Mouse (Mus musculus): ENCODE measurements around the gene Ccdc14. TPM values are rescaled to one million over a fixed set of nuclear protein-coding genes. Genes with fewer than 3 reads are reported as not detected.
"Not testable (repeated sequence)": the region's sequence is repeated elsewhere in the genome, so short reads cannot be mapped to it uniquely, and the experiment has no call there.

The Ccdc14 gene
- polyA plus RNA-seq, 1 experiment: 0.88 TPM

DNA sequence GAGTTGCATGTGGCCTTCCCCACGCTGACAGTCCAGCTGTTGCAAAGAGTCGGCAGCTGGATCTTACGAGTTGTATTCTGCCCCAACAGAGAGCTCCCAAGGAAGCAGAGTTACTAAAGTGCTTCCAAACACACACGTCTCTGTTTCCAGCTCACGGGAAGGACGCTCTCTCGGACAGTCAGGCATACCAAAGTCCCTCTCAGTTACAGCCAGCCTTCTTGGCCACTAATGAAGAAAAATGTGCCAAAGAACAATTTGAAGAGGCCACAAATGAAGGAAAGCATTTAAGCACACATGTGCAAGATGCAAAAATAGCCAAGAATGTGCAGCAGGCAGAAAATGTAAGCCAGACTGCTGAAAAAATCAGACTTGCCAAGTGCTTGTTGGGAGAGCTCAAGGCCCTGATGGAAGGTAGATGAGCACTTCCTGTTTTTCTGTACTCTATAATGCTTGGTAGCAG is 16.1 kb downstream of the Ccdc14 start:
- H3K27me3 ChIP-seq (replicated peaks; ENCODE audit: control insufficient read depth, insufficient read depth, low read length): no peaks in the 10 kb centered on the region
- TF ChIP-seq CTCF (conservative IDR thresholded peaks at IDR 0.05; ENCODE audit: insufficient read depth, insufficient read length, low read depth, low read length): no peak
- no peak for TF ChIP-seq POLR2A (IDR thresholded peaks at IDR 0.05; ENCODE audit: low read depth, low read length)
- no peak for DNase-seq
- WGBS: 74% methylated on average over 7 of the region's 7 CpGs
- H3K4me3 ChIP-seq (ENCODE audit: insufficient read depth, low read depth, low read length): no peak overlapping the region
- no peaks in the 10 kb centered on the region for H3K4me1 ChIP-seq (ENCODE audit: control insufficient read depth, insufficient read depth, low read length)
- no peaks in the 10 kb centered on the region for H3K36me3 ChIP-seq (ENCODE audit: control insufficient read depth, insufficient read depth, low read length)
- H3K27ac ChIP-seq (ENCODE audit: insufficient read depth, low read depth, low read length): peak overlapping the region; percentile 13; the same call in 1 of the 2 replicates

DNA sequence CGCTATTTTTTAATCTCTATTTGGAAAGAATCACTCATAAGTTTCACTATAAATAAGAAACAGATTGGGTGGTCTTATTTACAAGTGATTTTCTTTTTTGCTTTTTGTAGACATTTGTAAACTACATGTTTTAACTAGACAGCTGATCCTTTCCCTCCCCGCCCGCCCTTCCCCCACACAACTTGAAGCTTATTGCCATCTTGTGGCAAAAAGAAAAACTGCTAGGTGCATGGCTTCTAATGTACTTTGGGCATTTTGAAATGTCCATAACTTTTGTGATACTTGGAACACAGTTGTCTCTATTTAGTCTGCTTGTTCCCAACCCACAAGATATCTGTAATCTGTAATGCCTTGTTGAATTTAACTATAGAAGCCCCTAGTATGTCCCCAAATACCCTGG is 21.1 kb downstream of the Ccdc14 start:
- Histone ChIP-seq H3K27me3 (replicated peaks; ENCODE audit: control insufficient read depth, insufficient read depth, low read length) (no peaks in the 10 kb centered on the region), H3K4me1 (ENCODE audit: control insufficient read depth, insufficient read depth, low read length) (no peaks in the 10 kb centered on the region), H3K36me3 (ENCODE audit: control insufficient read depth, insufficient read depth, low read length) (no peaks in the 10 kb centered on the region), H3K27ac (ENCODE audit: insufficient read depth, low read depth, low read length) (no peak overlapping the region), H3K4me3 (ENCODE audit: insufficient read depth, low read depth, low read length) (no peak overlapping the region)
- 66% methylated on average over 3 of the region's 3 CpGs for WGBS
- TF ChIP-seq POLR2A (IDR thresholded peaks at IDR 0.05; ENCODE audit: low read depth, low read length): no peak
- TF ChIP-seq CTCF (conservative IDR thresholded peaks at IDR 0.05; ENCODE audit: insufficient read depth, insufficient read length, low read depth, low read length): peak; percentile 43
- DNase-seq: no peak

DNA sequence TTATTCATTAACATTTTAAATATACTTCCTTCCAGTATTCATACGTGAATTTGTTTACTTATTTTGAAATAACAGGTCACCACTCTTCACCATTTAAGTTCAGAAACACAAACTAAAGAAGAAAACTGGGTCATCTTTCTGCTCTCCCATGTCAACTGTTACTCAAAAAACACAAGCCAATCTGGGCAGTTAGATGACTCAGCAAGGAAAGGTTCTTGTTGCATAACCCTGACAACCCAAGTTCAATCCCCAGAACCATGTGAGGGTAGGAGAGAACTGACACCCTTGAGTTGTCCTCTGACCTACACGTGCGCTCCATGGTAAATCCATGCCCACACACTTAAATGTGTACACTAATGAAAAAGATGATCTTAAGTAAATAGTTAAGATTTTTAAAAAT is 34.7 kb downstream of the Ccdc14 start:
- TF ChIP-seq CTCF (conservative IDR thresholded peaks at IDR 0.05; ENCODE audit: insufficient read depth, insufficient read length, low read depth, low read length): no peak
- TF ChIP-seq POLR2A (IDR thresholded peaks at IDR 0.05; ENCODE audit: low read depth, low read length): no peak
- Histone ChIP-seq H3K36me3 (ENCODE audit: control insufficient read depth, insufficient read depth, low read length) (no peaks in the 10 kb centered on the region; the same call in 1 of the 2 replicates), H3K4me3 (ENCODE audit: insufficient read depth, low read depth, low read length) (no peak overlapping the region), H3K27ac (ENCODE audit: insufficient read depth, low read depth, low read length) (no peak overlapping the region), H3K4me1 (ENCODE audit: control insufficient read depth, insufficient read depth, low read length) (peaks cover 8% of the 10 kb centered on the region; the same call in 1 of the 2 replicates), H3K27me3 (replicated peaks; ENCODE audit: control insufficient read depth, insufficient read depth, low read length) (no peaks in the 10 kb centered on the region)
- peak; percentile 37 for DNase-seq
- 90% methylated on average over 3 of the region's 3 CpGs for whole genome bisulfite sequencing

DNA sequence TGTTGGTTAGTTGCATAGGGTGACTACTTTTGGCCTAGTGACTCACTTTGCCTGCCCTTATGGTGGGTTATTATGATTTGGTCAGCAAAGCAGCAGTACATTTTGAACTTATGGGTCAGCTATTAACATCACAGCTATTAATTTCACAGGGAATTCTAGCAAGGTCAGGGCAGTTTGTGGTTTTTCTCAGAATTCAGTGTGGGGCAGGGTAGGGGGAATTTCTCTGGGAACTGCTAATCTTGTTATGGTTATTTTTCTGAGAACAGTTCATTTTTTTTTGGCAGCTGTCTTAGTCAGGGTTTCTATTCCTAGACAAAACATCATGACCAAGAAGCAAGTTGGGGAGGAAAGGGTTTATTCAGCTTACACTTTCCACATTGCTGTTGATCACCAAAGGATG is 38.2 kb downstream of the Ccdc14 start:
- H3K36me3 ChIP-seq (ENCODE audit: control insufficient read depth, insufficient read depth, low read length); H3K4me1 ChIP-seq (ENCODE audit: control insufficient read depth, insufficient read depth, low read length); H3K27me3 ChIP-seq (replicated peaks; ENCODE audit: control insufficient read depth, insufficient read depth, low read length); H3K4me3 ChIP-seq (ENCODE audit: insufficient read depth, low read depth, low read length): not testable (repeated sequence)
- peak overlapping the region; percentile 38; the same call in 1 of the 2 replicates for H3K27ac ChIP-seq (ENCODE audit: insufficient read depth, low read depth, low read length)
- DNase-seq: peak; percentile 80

GRCm38 (mm10) chr16:34729371-34729770 is 39.0 kb downstream of the Ccdc14 start:
- H3K36me3 ChIP-seq (ENCODE audit: control insufficient read depth, insufficient read depth, low read length): no peaks in the 10 kb centered on the region; the same call in 1 of the 2 replicates
- H3K4me3 ChIP-seq (ENCODE audit: insufficient read depth, low read depth, low read length): no peak overlapping the region
- H3K27me3 ChIP-seq (replicated peaks; ENCODE audit: control insufficient read depth, insufficient read depth, low read length): no peaks in the 10 kb centered on the region
- peak; percentile 65 for DNase-seq
- TF ChIP-seq CTCF (conservative IDR thresholded peaks at IDR 0.05; ENCODE audit: insufficient read depth, insufficient read length, low read depth, low read length) (no peak), POLR2A (IDR thresholded peaks at IDR 0.05; ENCODE audit: low read depth, low read length) (no peak)
- H3K4me1 ChIP-seq (ENCODE audit: control insufficient read depth, insufficient read depth, low read length): peaks cover 8% of the 10 kb centered on the region; the same call in 1 of the 2 replicates
- peak overlapping the region; percentile 73 for H3K27ac ChIP-seq (ENCODE audit: insufficient read depth, low read depth, low read length)
- 90% methylated on average over 1 of the region's 1 CpGs for WGBS

DNA sequence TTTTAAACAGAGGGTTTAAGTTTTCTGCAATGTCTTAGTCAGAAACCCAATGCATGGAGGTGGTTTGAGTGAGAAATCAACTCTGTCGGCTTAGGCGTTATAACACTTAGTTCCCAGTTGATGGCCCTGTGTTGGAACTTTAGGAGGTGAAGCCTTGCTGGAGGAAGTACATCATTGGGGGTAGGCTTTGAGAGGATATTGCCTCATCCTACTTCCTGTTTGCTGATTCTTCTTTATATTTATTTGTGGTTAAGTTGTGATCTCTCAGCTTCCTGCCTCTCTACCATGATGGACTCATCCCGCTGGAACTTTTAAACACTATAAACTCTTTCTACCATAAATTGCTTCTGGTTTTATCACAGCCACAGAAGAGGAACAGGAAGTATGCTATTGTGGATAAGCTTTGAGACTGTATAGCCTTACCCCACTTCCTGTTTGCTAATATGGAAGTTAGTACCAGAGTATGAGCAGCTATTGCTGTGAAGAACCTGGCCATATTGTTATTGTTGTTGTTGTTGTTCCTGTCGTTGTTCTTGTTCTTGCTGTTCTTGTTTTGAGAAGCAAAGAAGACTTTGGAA is 48.3 kb downstream of the Ccdc14 start:
- H3K27me3 ChIP-seq (replicated peaks; ENCODE audit: control insufficient read depth, insufficient read depth, low read length): no peaks in the 10 kb centered on the region
- H3K4me1 ChIP-seq (ENCODE audit: control insufficient read depth, insufficient read depth, low read length): no peaks in the 10 kb centered on the region
- H3K4me3 ChIP-seq (ENCODE audit: insufficient read depth, low read depth, low read length): no peak overlapping the region
- no peaks in the 10 kb centered on the region for H3K36me3 ChIP-seq (ENCODE audit: control insufficient read depth, insufficient read depth, low read length)
- no peak overlapping the region for H3K27ac ChIP-seq (ENCODE audit: insufficient read depth, low read depth, low read length)
- WGBS: 89% methylated on average over 4 of the region's 4 CpGs
- no peak for DNase-seq
- no peak for TF ChIP-seq CTCF (conservative IDR thresholded peaks at IDR 0.05; ENCODE audit: insufficient read depth, insufficient read length, low read depth, low read length)
- TF ChIP-seq POLR2A (IDR thresholded peaks at IDR 0.05; ENCODE audit: low read depth, low read length): no peak

DNA sequence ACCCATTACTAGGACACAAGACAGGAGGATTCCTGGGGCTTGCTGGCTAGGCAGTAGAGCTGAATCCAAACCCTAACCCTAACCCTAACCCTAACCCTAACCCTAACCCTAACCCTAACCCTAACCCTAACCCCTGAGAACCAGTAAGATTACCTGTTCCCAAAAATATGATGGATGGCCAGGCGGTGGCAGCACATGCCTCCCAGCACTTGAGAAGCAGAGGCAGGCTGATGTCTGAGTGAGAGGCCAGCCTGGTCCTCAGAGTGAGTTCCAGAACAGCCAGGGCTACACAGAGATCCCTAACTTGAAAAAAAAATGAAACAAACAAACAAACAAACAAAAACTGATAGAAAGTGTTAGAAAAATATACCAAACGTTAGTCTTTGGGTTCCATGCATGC is 52.5 kb downstream of the Ccdc14 start:
- Histone ChIP-seq H3K27me3 (replicated peaks; ENCODE audit: control insufficient read depth, insufficient read depth, low read length) (no peaks in the 10 kb centered on the region), H3K4me3 (ENCODE audit: insufficient read depth, low read depth, low read length) (no peak overlapping the region), H3K4me1 (ENCODE audit: control insufficient read depth, insufficient read depth, low read length) (peaks cover 5% of the 10 kb centered on the region; the same call in 1 of the 2 replicates), H3K36me3 (ENCODE audit: control insufficient read depth, insufficient read depth, low read length) (no peaks in the 10 kb centered on the region), H3K27ac (ENCODE audit: insufficient read depth, low read depth, low read length) (no peak overlapping the region)
- WGBS: 53% methylated on average over 2 of the region's 2 CpGs
- TF ChIP-seq POLR2A (IDR thresholded peaks at IDR 0.05; ENCODE audit: low read depth, low read length) (no peak), CTCF (conservative IDR thresholded peaks at IDR 0.05; ENCODE audit: insufficient read depth, insufficient read length, low read depth, low read length) (peak; percentile 62)
- DNase-seq: peak; percentile 45

All from kidney, adult 2 months (tissue).